Mouse (Mus musculus): ENCODE measurements around the gene Anpep.

The Anpep gene

GRCm38 (mm10) chr7:79867861-79868260 is 7.0 kb upstream of the Anpep start:
- DNase-seq (ENCODE audit: inconsistent age in 2 of 2, low spot score in 1 of 2), result no peak

GRCm38 (mm10) chr7:79866294-79867000 is 5.6 kb upstream of the Anpep start:
- no peak for DNase-seq (ENCODE audit: inconsistent age in 2 of 2, low spot score in 1 of 2)

GRCm38 (mm10) chr7:79861794-79862193 is 935 bp upstream of the Anpep start:
- DNase-seq (ENCODE audit: inconsistent age in 2 of 2, low spot score in 1 of 2), result no peak

- peak; percentile 47 to 68 for DNase-seq (ENCODE audit: inconsistent age in 2 of 2, low spot score in 1 of 2)
These were observed 1.8 kb downstream of the Anpep start for GRCm38 (mm10) chr7:79858956-79859630.

GRCm38 (mm10) chr7:79858202-79858934 is 2.5 kb downstream of the Anpep start:
- no peak for DNase-seq (ENCODE audit: inconsistent age in 2 of 2, low spot score in 1 of 2)

GRCm38 (mm10) chr7:79856305-79856704 is 4.6 kb downstream of the Anpep start:
- no peak for DNase-seq (ENCODE audit: inconsistent age in 2 of 2, low spot score in 1 of 2)

- peak; percentile 15 to 43 for DNase-seq (ENCODE audit: inconsistent age in 2 of 2, low spot score in 1 of 2)
These were observed 13.1 kb downstream of the Anpep start for GRCm38 (mm10) chr7:79847456-79848451.

GRCm38 (mm10) chr7:79846342-79846741 is 14.5 kb downstream of the Anpep start:
- DNase-seq (ENCODE audit: inconsistent age in 2 of 2, low spot score in 1 of 2), result no peak

GRCm38 (mm10) chr7:79844090-79844802 is 16.6 kb downstream of the Anpep start:
- DNase-seq (ENCODE audit: inconsistent age in 2 of 2, low spot score in 1 of 2), result no peak

GRCm38 (mm10) chr7:79842163-79842562 is 18.7 kb downstream of the Anpep start:
- no peak for DNase-seq (ENCODE audit: inconsistent age in 2 of 2, low spot score in 1 of 2)

GRCm38 (mm10) chr7:79837247-79837646 is 23.6 kb downstream of the Anpep start:
- DNase-seq (ENCODE audit: inconsistent age in 2 of 2, low spot score in 1 of 2), result no peak

- no peak for DNase-seq (ENCODE audit: inconsistent age in 2 of 2, low spot score in 1 of 2)
These were observed 25.7 kb downstream of the Anpep start for GRCm38 (mm10) chr7:79835196-79835595.

- DNase-seq (ENCODE audit: inconsistent age in 2 of 2, low spot score in 1 of 2), result no peak
These were observed 27.9 kb downstream of the Anpep start for GRCm38 (mm10) chr7:79832980-79833379.

GRCm38 (mm10) chr7:79831585-79831984 is 29.3 kb downstream of the Anpep start:
- no peak for DNase-seq (ENCODE audit: inconsistent age in 2 of 2, low spot score in 1 of 2)

- DNase-seq (ENCODE audit: inconsistent age in 2 of 2, low spot score in 1 of 2), result no peak
These were observed 29.7 kb downstream of the Anpep start for GRCm38 (mm10) chr7:79831145-79831544.

GRCm38 (mm10) chr7:79828341-79828740 is 32.5 kb downstream of the Anpep start:
- DNase-seq (ENCODE audit: inconsistent age in 2 of 2, low spot score in 1 of 2), result no peak

- no peak for DNase-seq (ENCODE audit: inconsistent age in 2 of 2, low spot score in 1 of 2)
These were observed 38.7 kb downstream of the Anpep start for GRCm38 (mm10) chr7:79822092-79822695.

GRCm38 (mm10) chr7:79819996-79820395 is 40.9 kb downstream of the Anpep start:
- DNase-seq (ENCODE audit: inconsistent age in 2 of 2, low spot score in 1 of 2), result no peak

- no peak for DNase-seq (ENCODE audit: inconsistent age in 2 of 2, low spot score in 1 of 2)
These were observed 41.3 kb downstream of the Anpep start for GRCm38 (mm10) chr7:79819515-79819914.

GRCm38 (mm10) chr7:79818321-79818720 is 42.5 kb downstream of the Anpep start:
- no peak for DNase-seq (ENCODE audit: inconsistent age in 2 of 2, low spot score in 1 of 2)

Data from adrenal gland, adult (tissue).